Mouse (Mus musculus) heart, embryonic 12.5 days (tissue): Measurements from ENCODE around the gene Syn3. TPM values are rescaled to one million over a fixed set of nuclear protein-coding genes. Genes with fewer than 3 reads are reported as not detected.
"Not testable (repeated sequence)": the region's sequence is repeated elsewhere in the genome, so short reads cannot be mapped to it uniquely, and the experiment has no call there.

Experiments
- ATAC-seq: fragments of 200-750 bp; cut with Nextera tagmentation; 2 replicates; pipeline ENCODE4 v1.8.0; 2017; ENCODE audit warnings: moderate TSS enrichment, moderate library complexity; ENCODE audit not compliant: insufficient number of reproducible peaks, low FRiP score
- H3K27ac ChIP-seq: fragments of 300-500 bp; sonication (generic); 2 replicates; pipeline ENCODE4 v1.5.1; 2016; ENCODE audit warnings: mild to moderate bottlenecking, moderate library complexity; ENCODE audit not compliant: poor library complexity, severe bottlenecking
- H3K27me3 ChIP-seq: fragments of 300-500 bp; sonication (generic); replicated peaks from 2 replicates; pipeline ENCODE4 v1.6.1; 2016; ENCODE audit warnings: mild to moderate bottlenecking, moderate library complexity
- H3K36me3 ChIP-seq: fragments of 300-500 bp; sonication (generic); 2 replicates; pipeline ENCODE4 v1.6.1; 2016; ENCODE audit warnings: mild to moderate bottlenecking, moderate library complexity
- H3K4me1 ChIP-seq: fragments of 300-500 bp; sonication (generic); replicated peaks from 2 replicates; pipeline ENCODE4 v1.6.1; 2016; ENCODE audit warnings: mild to moderate bottlenecking
- H3K4me2 ChIP-seq: fragments of 300-500 bp; sonication (generic); 2 replicates; pipeline ENCODE4 v1.6.1; 2016; ENCODE audit warnings: mild to moderate bottlenecking, moderate library complexity
- H3K4me3 ChIP-seq: fragments of 300-500 bp; sonication (generic); 2 replicates; pipeline ENCODE4 v1.5.1; 2016; ENCODE audit warnings: mild to moderate bottlenecking
- H3K9ac ChIP-seq: fragments of 300-500 bp; sonication (generic); 2 replicates; pipeline ENCODE4 v1.6.1; 2016; ENCODE audit warnings: mild to moderate bottlenecking, moderate library complexity
- H3K9me3 ChIP-seq: fragments of 300-500 bp; sonication (generic); replicated peaks from 2 replicates; pipeline ENCODE4 v1.6.1; 2016; ENCODE audit warnings: mild to moderate bottlenecking, moderate library complexity
- WGBS: fragments of 180-500 bp; shearing (Covaris S2); methylation state at CpG from one replicate; pipeline ENCODE4 v1.1.7; 2016; 5-methylcytosine and 5-hydroxymethylcytosine counted together
- polyA plus RNA-seq: library from polyadenylated mRNA; unstranded; fragments of >200 nt; fragmentation: Nextera tagmentation; extraction: Ambion mirVana; gene quantifications from 2 replicates; pipeline ENCODE4 v1.2.1, GENCODE M21; 2016

The Syn3 gene
- polyA plus RNA-seq, 1 experiment from 2014 or later = 1.5 TPM

DNA sequence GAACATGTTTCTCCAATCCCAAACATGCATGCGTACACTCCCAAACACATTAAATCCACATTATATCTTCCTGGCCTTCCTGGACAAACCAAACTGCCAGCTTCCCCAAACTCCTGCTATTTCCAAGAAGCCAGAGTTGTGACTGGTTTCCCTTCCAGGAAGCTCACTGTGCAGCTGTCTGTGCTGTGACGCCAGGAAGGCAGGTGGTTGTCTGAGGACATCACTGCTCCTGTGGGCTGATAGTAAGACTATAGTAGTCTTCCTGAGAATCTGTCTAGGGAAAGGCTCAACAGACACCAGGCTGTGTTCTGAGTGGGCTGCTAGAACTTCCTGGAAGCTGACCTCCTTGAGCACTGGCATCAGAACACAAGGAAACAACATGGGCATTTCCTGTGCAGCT lies 375.5 kb downstream of the Syn3 start:
- H3K4me2 ChIP-seq = no peak overlapping the region
- no peaks in the 10 kb centered on the region for H3K4me1 ChIP-seq
- H3K27me3 ChIP-seq = 0 out of 2 replicates have a peak, but pooled peaks cover 11% of the 10 kb centered on the region
- no peak overlapping the region for H3K27ac ChIP-seq
- no peak overlapping the region for H3K4me3 ChIP-seq
- H3K9ac ChIP-seq = no peak overlapping the region
- no peak for ATAC-seq
- WGBS = 84% methylated on average over 2 of the region's 2 CpGs
- no peaks in the 10 kb centered on the region for H3K36me3 ChIP-seq
- no peaks in the 10 kb centered on the region for H3K9me3 ChIP-seq

GRCm38 (mm10) chr10:86122456-86122855 lies 376.2 kb downstream of the Syn3 start:
- not testable (repeated sequence) for H3K9me3 ChIP-seq, H3K27ac ChIP-seq, H3K36me3 ChIP-seq, H3K9ac ChIP-seq, ATAC-seq, H3K4me2 ChIP-seq, H3K4me1 ChIP-seq, H3K4me3 ChIP-seq, H3K27me3 ChIP-seq
- 89% methylated on average over 10 of the region's 10 CpGs for WGBS

DNA sequence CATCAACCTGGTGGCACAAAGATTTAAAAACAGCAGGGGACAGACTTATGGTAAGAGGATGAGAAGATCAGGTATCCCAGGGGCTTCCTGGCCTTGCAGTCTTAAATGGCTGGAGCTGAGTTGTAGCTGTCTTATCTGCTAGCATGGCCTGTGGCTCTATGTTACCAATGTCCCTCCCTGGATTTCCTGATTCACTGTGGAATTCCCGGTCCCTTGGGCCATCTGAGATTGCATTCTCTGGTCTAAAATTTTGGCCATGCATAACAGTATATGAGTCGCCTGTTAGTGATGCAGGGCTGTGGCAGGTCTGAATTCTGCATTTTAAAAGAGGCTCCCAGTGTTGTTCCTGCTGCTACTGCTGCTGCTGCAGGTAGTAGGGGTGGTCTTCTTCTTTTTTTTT lies 382.4 kb downstream of the Syn3 start:
- Histone ChIP-seq H3K9me3 (no peaks in the 10 kb centered on the region), H3K9ac (no peak overlapping the region), H3K4me1 (peaks cover 5% of the 10 kb centered on the region; the same call in 1 of the 2 replicates), H3K4me2 (no peak overlapping the region), H3K36me3 (no peaks in the 10 kb centered on the region), H3K27me3 (no peaks in the 10 kb centered on the region), H3K4me3 (no peak overlapping the region), H3K27ac (no peak overlapping the region)
- ATAC-seq = no peak
- WGBS = 55% methylated on average over 2 of the region's 2 CpGs

DNA sequence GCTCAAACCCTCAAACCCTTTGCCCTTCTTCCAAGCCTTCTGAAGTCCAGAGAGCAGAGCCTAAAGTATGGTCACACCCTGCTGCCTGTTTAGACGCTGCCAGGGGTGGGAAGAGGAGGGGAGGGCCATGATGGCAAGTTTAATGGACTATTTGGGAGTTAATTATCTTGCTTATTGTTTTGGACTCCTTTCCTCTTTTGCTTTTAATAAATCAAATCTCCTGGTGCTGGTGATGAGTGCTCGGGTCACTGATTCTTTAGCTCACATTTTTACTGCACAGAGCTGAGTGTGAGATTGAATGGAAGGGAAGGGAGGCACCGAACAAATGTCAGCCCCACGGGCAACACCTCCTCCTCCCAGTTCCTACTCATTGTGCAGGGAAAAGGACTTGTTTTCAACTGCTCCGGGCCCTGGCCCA lies 384.3 kb downstream of the Syn3 start:
- Histone ChIP-seq H3K4me2 (no peak overlapping the region), H3K27me3 (no peaks in the 10 kb centered on the region), H3K27ac (no peak overlapping the region), H3K36me3 (no peaks in the 10 kb centered on the region), H3K4me1 (peaks cover 5% of the 10 kb centered on the region; the same call in 1 of the 2 replicates), H3K4me3 (no peak overlapping the region), H3K9ac (no peak overlapping the region), H3K9me3 (no peaks in the 10 kb centered on the region)
- WGBS = 64% methylated on average over 5 of the region's 5 CpGs
- ATAC-seq = no peak

DNA sequence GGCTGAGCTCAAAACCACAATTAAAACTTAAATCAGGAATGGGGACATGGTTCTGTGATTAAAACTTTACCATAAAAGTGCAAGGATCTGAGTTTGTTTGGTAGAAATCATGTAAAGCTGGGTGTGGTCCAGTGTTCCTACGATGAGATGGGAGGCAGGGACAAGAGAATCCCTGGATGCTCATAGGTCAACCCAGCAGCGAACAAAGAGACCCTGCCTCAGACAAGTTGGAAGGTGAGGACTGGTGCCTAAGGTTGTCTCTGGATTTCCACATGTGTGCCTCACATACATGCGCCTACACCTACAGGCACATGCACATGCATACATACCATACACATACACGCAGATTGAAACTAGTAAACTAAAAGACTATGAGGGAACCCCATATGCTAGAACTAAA lies 389.9 kb downstream of the Syn3 start:
- H3K9ac ChIP-seq = no peak overlapping the region

GRCm38 (mm10) chr10:86107681-86108080 lies 391.0 kb downstream of the Syn3 start:
- Histone ChIP-seq H3K4me1 (no peaks in the 10 kb centered on the region), H3K27ac (no peak overlapping the region), H3K4me2 (no peak overlapping the region), H3K9ac (no peak overlapping the region), H3K4me3 (no peak overlapping the region), H3K27me3 (no peaks in the 10 kb centered on the region), H3K36me3 (no peaks in the 10 kb centered on the region), H3K9me3 (no peaks in the 10 kb centered on the region)
- ATAC-seq = no peak
- WGBS = 76% methylated on average over 4 of the region's 4 CpGs

More for the DNA sequence above, 389.9 kb downstream of the Syn3 start:
- Histone ChIP-seq H3K27ac (no peak overlapping the region), H3K9me3 (no peaks in the 10 kb centered on the region), H3K4me3 (no peak overlapping the region), H3K27me3 (no peaks in the 10 kb centered on the region), H3K4me2 (no peak overlapping the region), H3K4me1 (no peaks in the 10 kb centered on the region), H3K36me3 (no peaks in the 10 kb centered on the region)
- 86% methylated on average over 4 of the region's 4 CpGs for WGBS
- ATAC-seq = no peak

DNA sequence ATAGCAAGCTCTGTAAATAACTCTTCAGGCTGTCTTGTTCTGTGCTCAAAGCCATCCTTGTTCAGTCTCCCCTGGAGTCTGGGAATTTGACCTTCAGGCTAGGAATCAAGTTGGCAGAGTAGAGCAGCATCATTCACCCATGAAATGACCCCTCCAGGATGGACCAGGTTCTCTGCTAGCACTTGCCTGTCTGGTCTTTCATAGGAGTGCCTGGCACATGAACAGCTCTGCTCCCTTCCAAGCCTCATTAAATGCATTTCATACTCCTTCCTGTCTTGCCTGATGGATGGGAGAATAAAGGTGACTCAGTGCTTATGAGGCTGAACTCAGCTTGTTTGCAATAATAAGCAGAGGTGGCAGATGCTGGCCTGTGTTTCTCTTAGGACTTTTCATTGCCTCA lies 394.7 kb downstream of the Syn3 start:
- Histone ChIP-seq H3K9ac (no peak overlapping the region), H3K4me2 (no peak overlapping the region), H3K36me3 (no peaks in the 10 kb centered on the region), H3K4me1 (no peaks in the 10 kb centered on the region), H3K27ac (no peak overlapping the region), H3K9me3 (peaks cover 7% of the 10 kb centered on the region), H3K27me3 (no peaks in the 10 kb centered on the region), H3K4me3 (no peak overlapping the region)
- ATAC-seq = no peak

GRCm38 (mm10) chr10:86100281-86100851 lies 398.3 kb downstream of the Syn3 start:
- Histone ChIP-seq H3K4me1 (no peaks in the 10 kb centered on the region), H3K27me3 (no peaks in the 10 kb centered on the region), H3K9me3 (peaks cover 11% of the 10 kb centered on the region), H3K4me3 (no peak overlapping the region), H3K27ac (no peak overlapping the region), H3K4me2 (no peak overlapping the region), H3K36me3 (no peaks in the 10 kb centered on the region), H3K9ac (no peak overlapping the region)
- ATAC-seq = no peak
- WGBS = 84% methylated on average over 3 of the region's 3 CpGs

DNA sequence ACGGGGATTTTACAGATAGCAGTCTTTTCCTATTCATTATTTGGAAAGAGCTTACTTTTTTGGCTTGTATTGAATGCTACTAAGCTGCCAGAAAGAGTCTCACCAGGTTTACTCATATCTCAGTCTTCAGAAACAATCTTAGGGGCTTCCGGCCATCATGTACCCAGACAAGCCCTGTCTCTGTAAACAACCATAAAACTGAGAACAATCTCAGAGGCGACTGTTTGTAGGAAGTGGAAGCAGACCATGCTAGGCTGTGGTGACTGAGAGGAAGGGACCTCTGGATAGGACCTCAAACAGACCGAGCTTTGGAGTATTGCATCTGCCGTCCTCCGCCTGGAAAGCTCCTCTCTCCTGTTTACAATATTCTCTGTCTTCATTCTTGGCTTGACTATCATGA lies 400.3 kb downstream of the Syn3 start:
- ATAC-seq = no peak
- 85% methylated on average over 6 of the region's 6 CpGs for WGBS
- H3K4me3 ChIP-seq = no peak overlapping the region
- H3K27ac ChIP-seq = no peak overlapping the region
- no peak overlapping the region for H3K9ac ChIP-seq
- H3K36me3 ChIP-seq = no peaks in the 10 kb centered on the region
- H3K4me1 ChIP-seq = peaks cover 4% of the 10 kb centered on the region
- H3K4me2 ChIP-seq = no peak overlapping the region
- no peaks in the 10 kb centered on the region for H3K27me3 ChIP-seq
- peaks cover 11% of the 10 kb centered on the region for H3K9me3 ChIP-seq

DNA sequence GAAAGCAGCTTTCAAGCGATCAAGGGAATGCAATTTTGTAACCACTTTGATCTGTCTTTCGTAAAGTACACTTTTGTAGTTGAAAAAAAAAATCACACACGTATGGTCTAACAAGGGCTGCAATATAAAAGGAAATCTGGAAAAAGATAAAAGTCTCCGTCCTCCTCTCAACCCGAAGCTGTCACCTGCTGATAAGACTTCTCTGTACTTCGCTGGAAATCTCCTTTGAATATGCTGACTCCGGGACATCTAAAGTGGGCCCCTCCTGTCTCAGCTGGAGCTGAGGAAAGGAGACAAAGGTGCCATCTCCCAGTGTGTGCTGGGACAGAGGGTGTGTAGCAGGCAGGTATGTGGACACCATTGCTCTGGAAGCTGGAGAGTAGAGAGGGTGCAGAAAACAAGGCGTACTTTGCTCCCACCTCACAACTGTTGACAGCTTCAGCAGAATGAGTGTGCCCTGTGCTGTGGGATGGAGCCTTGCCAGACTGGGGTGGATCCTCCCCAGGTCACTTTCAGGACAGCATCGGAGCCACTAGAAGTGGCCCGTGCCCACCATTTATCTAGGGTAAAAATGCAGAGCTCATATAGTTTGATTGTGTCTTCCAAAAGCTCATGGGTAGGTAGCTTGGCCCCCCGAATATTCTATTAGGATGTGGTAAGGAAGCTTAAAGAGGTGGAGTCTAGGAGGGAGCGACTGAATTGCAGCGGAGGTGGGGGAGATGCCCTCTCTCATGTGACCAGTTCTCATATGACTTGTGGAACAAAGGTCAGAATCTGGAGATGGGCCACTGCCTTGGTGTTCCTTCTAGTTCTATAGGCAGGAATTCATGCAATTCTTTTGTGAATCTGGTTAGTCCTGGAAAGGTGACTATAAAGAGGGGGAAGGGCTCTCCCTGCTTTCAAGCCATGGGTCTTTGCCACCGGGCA lies 405.3 kb downstream of the Syn3 start:
- 38% methylated on average over 14 of the region's 14 CpGs for WGBS
- Histone ChIP-seq H3K36me3 (no peaks in the 10 kb centered on the region), H3K4me1 (peaks cover 6% of the 10 kb centered on the region), H3K4me3 (no peak overlapping the region), H3K9me3 (no peaks in the 10 kb centered on the region), H3K27ac (no peak overlapping the region), H3K27me3 (no peaks in the 10 kb centered on the region), H3K9ac (no peak overlapping the region), H3K4me2 (peak overlapping the region; percentile 21; the same call in 1 of the 2 replicates)
- no peak; the same call in 1 of the 2 replicates for ATAC-seq

DNA sequence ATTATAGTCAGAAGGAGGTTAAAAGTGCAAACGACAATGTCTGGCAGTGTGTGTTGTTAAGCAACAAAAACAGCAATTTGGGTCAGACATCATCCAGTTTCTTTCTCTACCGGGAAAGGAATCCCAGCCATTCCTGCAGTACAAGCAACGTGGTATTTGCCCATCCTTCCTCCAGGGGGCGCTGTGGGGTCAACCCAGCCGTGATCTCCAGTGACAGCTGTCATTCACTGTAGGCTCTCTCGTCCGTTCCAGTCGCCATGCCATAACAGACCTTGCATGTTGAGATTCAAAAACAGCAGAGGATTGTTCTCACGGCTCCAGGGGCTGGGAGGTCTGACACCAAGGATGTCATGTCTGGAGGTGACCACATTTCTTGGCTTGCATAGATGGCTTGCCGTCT lies 406.8 kb downstream of the Syn3 start:
- Histone ChIP-seq H3K9ac (no peak overlapping the region), H3K4me2 (no peak overlapping the region), H3K4me3 (no peak overlapping the region), H3K36me3 (no peaks in the 10 kb centered on the region), H3K4me1 (peaks cover 6% of the 10 kb centered on the region), H3K9me3 (no peaks in the 10 kb centered on the region), H3K27me3 (no peaks in the 10 kb centered on the region), H3K27ac (no peak overlapping the region)
- 47% methylated on average over 10 of the region's 10 CpGs for WGBS
- ATAC-seq = no peak
